Comparison of ENCODE assay signal across 28 mouse cellular contexts in genomic region chr3:59194099-59194498, GRCm38 (mm10). TPM values are rescaled to one million over a fixed set of nuclear protein-coding genes. Genes with fewer than 3 reads are reported as not detected.
"Had no signal": no experiment of that assay in that cellular context is flagged by ENCODE, and none has a peak within 500 bp of the region (broad histone marks: within the 10 kb centered on the region; RNA-seq: fewer than 3 reads in every experiment).

No protein-coding gene starts in this region.

- H3K9ac ChIP-seq: limb, embryonic 13.5 days; liver, embryonic 14.5 days; liver, postnatal 0 days; lung, embryonic 14.5 days; midbrain, embryonic 13.5 days; neural tube, embryonic 13.5 days had no signal

- DNase-seq: kidney, adult 2 months; kidney, postnatal 25 days; layer of hippocampus, postnatal 36 days; left cerebral cortex, postnatal 4 days; liver, postnatal 0 days; lung, embryonic 14.5 days; retina, postnatal 1 day; right cerebral cortex, postnatal 25 days; spleen, adult 18-20 months; thymus, adult 18-20 months; thymus, postnatal 4 days had no signal

- H3K27ac ChIP-seq: kidney, postnatal 0 days; layer of hippocampus, adult 2 months; left cerebral cortex, adult 2 months; limb, embryonic 13.5 days; liver, embryonic 14.5 days; midbrain, embryonic 10.5 days; midbrain, embryonic 13.5 days; neural tube, embryonic 13.5 days had no signal

- H3K27me3 ChIP-seq: limb, embryonic 13.5 days; megakaryocyte, embryonic 14.5 days; midbrain, embryonic 13.5 days; neural tube, embryonic 13.5 days had no signal

- H3K36me3 ChIP-seq: limb, embryonic 13.5 days; midbrain, embryonic 10.5 days; midbrain, embryonic 13.5 days; neural tube, embryonic 13.5 days had no signal

- H3K4me3 ChIP-seq: layer of hippocampus, adult 2 months; left cerebral cortex, adult 2 months; limb, embryonic 13.5 days; megakaryocyte, embryonic 14.5 days; midbrain, embryonic 10.5 days; midbrain, embryonic 13.5 days; myocyte; neural tube, embryonic 13.5 days had no signal

- H3K9me3 ChIP-seq: limb, embryonic 13.5 days; megakaryocyte, embryonic 14.5 days; midbrain, embryonic 10.5 days; midbrain, embryonic 13.5 days; neural tube, embryonic 13.5 days had no signal

- H3K4me1 ChIP-seq: limb, embryonic 13.5 days; midbrain, embryonic 10.5 days; midbrain, embryonic 13.5 days; neural tube, embryonic 13.5 days had no signal

- H3K4me2 ChIP-seq: limb, embryonic 13.5 days; liver, embryonic 11.5 days; lung, embryonic 14.5 days; midbrain, embryonic 13.5 days; neural tube, embryonic 13.5 days had no signal

- ATAC-seq: intestine, postnatal 0 days; liver, postnatal 0 days; lung, postnatal 0 days; midbrain, embryonic 13.5 days; midbrain, embryonic 16.5 days had no signal

RNA-seq across cellular contexts. Expression of gene Gpr87, which starts 0.8 kb away (rescaled TPM):
- polyA plus RNA-seq: intestine, embryonic 14.5 days; intestine, postnatal 0 days; large intestine, adult 2 months; liver, embryonic 11.5 days; liver, embryonic 14.5 days; liver, postnatal 0 days; lung, postnatal 0 days; midbrain, embryonic 16.5 days; myocyte; neural tube, embryonic 13.5 days; testis, adult 2 months had no signal

RNA-seq across cellular contexts. Expression of gene P2ry13, which starts 16.6 kb away (rescaled TPM):
- polyA plus RNA-seq: myocyte had no signal
